Mouse (Mus musculus) cortical plate, adult 2 months (tissue): Measurements from ENCODE around the gene Tm2d3. TPM values are rescaled to one million over a fixed set of nuclear protein-coding genes. Genes with fewer than 3 reads are reported as not detected.

Experiments
- H3K27ac ChIP-seq: fragments of 200-500 bp; 2 replicates; pipeline ENCODE4 v1.5.1; 2012; ENCODE audit warnings: low read length, control low read depth, inconsistent platforms; ENCODE audit not compliant: insufficient read depth
- H3K4me1 ChIP-seq: fragments of 200-500 bp; 2 replicates; pipeline ENCODE4 v1.6.1; 2011; ENCODE audit warnings: low read length; ENCODE audit not compliant: control insufficient read depth, insufficient read depth
- H3K4me3 ChIP-seq: fragments of 200-500 bp; 2 replicates; pipeline ENCODE4 v1.5.1; 2011; ENCODE audit warnings: mild to moderate bottlenecking, low read length, control low read depth; ENCODE audit not compliant: insufficient read depth
- CTCF ChIP-seq: fragments of 200-500 bp; IDR thresholded peaks from 2 replicates; pipeline ENCODE4 v1.5.1; 2011; ENCODE audit warnings: mild to moderate bottlenecking, control low read depth, low read length; ENCODE audit not compliant: insufficient read depth; ENCODE audit errors: extremely low read depth
- POLR2A ChIP-seq: fragments of 200-500 bp; IDR thresholded peaks from 2 replicates; pipeline ENCODE4 v1.6.1; 2011; ENCODE audit warnings: mild to moderate bottlenecking, low read length, control low read depth; ENCODE audit not compliant: insufficient read depth; ENCODE audit errors: extremely low read depth
- polyA plus RNA-seq: library from polyadenylated mRNA; depleted of rRNA; stranded (reverse); fragments of >200 nt; gene quantifications from 2 replicates; pipeline ENCODE4 v1.2.3, GENCODE M21; 2012

The Tm2d3 gene
- polyA plus RNA-seq, 1 experiment, result 113 TPM

- Histone ChIP-seq H3K4me3 (no peak overlapping the region), H3K27ac (no peak overlapping the region), H3K4me1 (no peaks in the 10 kb centered on the region)
- TF ChIP-seq POLR2A (0 out of 2 replicates have a peak, but pooled peaks have one; percentile 18), CTCF (no peak)
Measured at GRCm38 (mm10) chr7:65663886-65664285, 27.1 kb upstream of the Tm2d3 start.

GRCm38 (mm10) chr7:65667491-65667890 lies 23.5 kb upstream of the Tm2d3 start:
- H3K4me3 ChIP-seq, result no peak overlapping the region
- TF ChIP-seq POLR2A (no peak), CTCF (no peak)
- H3K4me1 ChIP-seq, result no peaks in the 10 kb centered on the region
- no peak overlapping the region for H3K27ac ChIP-seq

GRCm38 (mm10) chr7:65678050-65678449 lies 12.9 kb upstream of the Tm2d3 start:
- Histone ChIP-seq H3K4me3 (no peak overlapping the region), H3K27ac (no peak overlapping the region), H3K4me1 (no peaks in the 10 kb centered on the region)
- TF ChIP-seq CTCF (no peak), POLR2A (no peak)

- H3K4me1 ChIP-seq, result no peaks in the 10 kb centered on the region
- H3K27ac ChIP-seq, result no peak overlapping the region
- TF ChIP-seq CTCF (no peak), POLR2A (no peak)
- no peak overlapping the region for H3K4me3 ChIP-seq
Measured at GRCm38 (mm10) chr7:65678900-65679595, 11.9 kb upstream of the Tm2d3 start.

GRCm38 (mm10) chr7:65681166-65681565 lies 9.8 kb upstream of the Tm2d3 start:
- Histone ChIP-seq H3K4me1 (no peaks in the 10 kb centered on the region), H3K4me3 (no peak overlapping the region), H3K27ac (no peak overlapping the region)
- TF ChIP-seq POLR2A (no peak), CTCF (no peak)

GRCm38 (mm10) chr7:65684256-65684835 lies 6.6 kb upstream of the Tm2d3 start:
- TF ChIP-seq CTCF (no peak), POLR2A (no peak)

GRCm38 (mm10) chr7:65686664-65687063 lies 4.3 kb upstream of the Tm2d3 start:
- TF ChIP-seq CTCF, result no peak
- no peak for TF ChIP-seq POLR2A
- Histone ChIP-seq H3K27ac (no peak overlapping the region), H3K4me3 (no peak overlapping the region), H3K4me1 (no peaks in the 10 kb centered on the region)

More at GRCm38 (mm10) chr7:65684256-65684835, 6.6 kb upstream of the Tm2d3 start:
- H3K4me1 ChIP-seq, result no peaks in the 10 kb centered on the region
- no peak overlapping the region for H3K27ac ChIP-seq
- H3K4me3 ChIP-seq, result no peak overlapping the region

- Histone ChIP-seq H3K4me3 (no peak overlapping the region; the same call in 1 of the 2 replicates), H3K27ac (no peak overlapping the region), H3K4me1 (peaks cover 3% of the 10 kb centered on the region; the same call in 1 of the 2 replicates)
- TF ChIP-seq CTCF (no peak), POLR2A (no peak)
Measured at GRCm38 (mm10) chr7:65691929-65692605, 1.1 kb downstream of the Tm2d3 start.

GRCm38 (mm10) chr7:65692883-65693282 lies 1.9 kb downstream of the Tm2d3 start:
- Histone ChIP-seq H3K4me1 (peaks cover 3% of the 10 kb centered on the region; the same call in 1 of the 2 replicates), H3K4me3 (peak overlapping the region; percentile 59), H3K27ac (no peak overlapping the region)
- TF ChIP-seq POLR2A (no peak), CTCF (no peak)

- H3K4me3 ChIP-seq, result peak overlapping the region; percentile 59
- H3K27ac ChIP-seq, result no peak overlapping the region
- peaks cover 3% of the 10 kb centered on the region; the same call in 1 of the 2 replicates for H3K4me1 ChIP-seq
- TF ChIP-seq POLR2A (no peak; the same call in none of the 2 replicates), CTCF (no peak)
Measured at GRCm38 (mm10) chr7:65693301-65693821, 2.4 kb downstream of the Tm2d3 start.
